Mouse (Mus musculus) liver, embryonic 14.5 days (tissue): ENCODE results near the gene Amigo2.
A peak's percentile ranks its signal among the peaks of the same experiment; 100 is the strongest.

Experiments
- CTCF ChIP-seq: IDR thresholded peaks from 2 replicates; pipeline ENCODE4 v1.5.1; 2016; ENCODE audit warnings: antibody characterized with exemption, low read depth, control low read depth
- EP300 ChIP-seq: IDR thresholded peaks from 2 replicates; pipeline ENCODE4 v1.6.1; 2016; ENCODE audit warnings: antibody characterized with exemption, low read depth

GRCm38 (mm10) chr15:97206506-97206905, 40.6 kb downstream of the Amigo2 start:
- TF ChIP-seq CTCF: peak; percentile 12; the same call in 1 of the 2 replicates
- no peak for TF ChIP-seq EP300
